8 mouse cellular contexts compared by ENCODE assay signal in genomic region chr6:148001071-148001470, GRCm38 (mm10). TPM values are rescaled to one million over a fixed set of nuclear protein-coding genes. Genes with fewer than 3 reads are reported as not detected.
DNase-seq lines count a peak whose midpoint lies in the region; ATAC-seq and TF ChIP-seq lines count a peak whose summit lies in the region.
"Had no signal": no experiment of that assay in that cellular context is flagged by ENCODE, and none has a peak within 500 bp of the region (broad histone marks: within the 10 kb centered on the region; RNA-seq: fewer than 3 reads in every experiment).

No protein-coding gene starts in this region.

- peak; percentile 71 for TF ChIP-seq CTCF in left cerebral cortex, adult 2 months (IDR thresholded peaks at IDR 0.05)

- 0 out of 2 replicates have a peak, but pooled peaks have one; percentile 52 for ATAC-seq in embryonic facial prominence, embryonic 11.5 days (replicated peaks; ENCODE audit: insufficient number of reproducible peaks, low FRiP score, low TSS enrichment, low read depth)
- peak; percentile 66; the same call in 1 of the 2 replicates for ATAC-seq in midbrain, embryonic 13.5 days
- ATAC-seq in erythroid progenitor cell, adult 5-6 weeks (replicated peaks; ENCODE audit: low FRiP score, poor library complexity, severe bottlenecking): no peak

- 44% methylated on average over 3 of the region's 3 CpGs for WGBS in embryonic facial prominence, embryonic 11.5 days
- 55% methylated on average over 3 of the region's 3 CpGs for WGBS in midbrain, embryonic 13.5 days

- no peak overlapping the region for H3K9ac ChIP-seq in embryonic facial prominence, embryonic 11.5 days (replicated peaks; ENCODE audit: low read length)
- H3K9ac ChIP-seq in midbrain, embryonic 13.5 days (replicated peaks): no peak overlapping the region
- H3K9ac ChIP-seq: stomach, embryonic 15.5 days had no signal

- H3K27me3 ChIP-seq in embryonic facial prominence, embryonic 11.5 days (ENCODE audit: control insufficient read depth, insufficient read depth, low read length): no peaks in the 10 kb centered on the region
- H3K27me3 ChIP-seq in midbrain, embryonic 13.5 days: no peaks in the 10 kb centered on the region
- H3K27me3 ChIP-seq: stomach, embryonic 15.5 days had no signal

- intact Hi-C loops in left cerebral cortex, adult 2 months (cut with DNase I): loop anchor here (1.0 kb wide), 1 partner anchor 135 kb away; no protein-coding TSS in a partner anchor

- H3K4me3 ChIP-seq in left cerebral cortex, adult 2 months: no peak overlapping the region
- H3K4me3 ChIP-seq in embryonic facial prominence, embryonic 11.5 days (ENCODE audit: low read depth, low read length): no peak overlapping the region
- no peak overlapping the region for H3K4me3 ChIP-seq in midbrain, embryonic 13.5 days (replicated peaks)
- H3K4me3 ChIP-seq: stomach, embryonic 15.5 days had no signal

- DNase-seq in left cerebral cortex, adult 2 months (ENCODE audit: extremely low spot score in 1 of 2, low spot score in 2 of 2): no peak
- no peak for DNase-seq in left cerebral cortex, adult 18-20 months (ENCODE audit: low spot score in 2 of 2)
- DNase-seq in WW6 (ENCODE audit: low read depth, low spot score): peak; percentile 20
- peak; percentile 65 for DNase-seq in embryonic facial prominence, embryonic 11.5 days (ENCODE audit: low spot score)
- DNase-seq in thymus, postnatal 0 days (ENCODE audit: low spot score): no peak

- H3K9me3 ChIP-seq in embryonic facial prominence, embryonic 11.5 days (replicated peaks; ENCODE audit: control insufficient read depth, low read length): no peaks in the 10 kb centered on the region
- H3K9me3 ChIP-seq in midbrain, embryonic 13.5 days: no peaks in the 10 kb centered on the region
- H3K9me3 ChIP-seq: stomach, embryonic 15.5 days had no signal

- no peaks in the 10 kb centered on the region for H3K36me3 ChIP-seq in embryonic facial prominence, embryonic 11.5 days (replicated peaks; ENCODE audit: control insufficient read depth, insufficient read depth, low read depth, low read length)
- no peaks in the 10 kb centered on the region for H3K36me3 ChIP-seq in midbrain, embryonic 13.5 days
- H3K36me3 ChIP-seq: stomach, embryonic 15.5 days had no signal

- H3K27ac ChIP-seq in left cerebral cortex, adult 2 months: no peak overlapping the region
- H3K27ac ChIP-seq in embryonic facial prominence, embryonic 11.5 days (replicated peaks; ENCODE audit: low read depth, low read length): no peak overlapping the region
- H3K27ac ChIP-seq in midbrain, embryonic 13.5 days: no peak overlapping the region
- H3K27ac ChIP-seq: stomach, embryonic 15.5 days had no signal

- no peak overlapping the region for H3K4me2 ChIP-seq in embryonic facial prominence, embryonic 11.5 days (ENCODE audit: low read depth, low read length)
- H3K4me2 ChIP-seq in midbrain, embryonic 13.5 days (replicated peaks): no peak overlapping the region
- H3K4me2 ChIP-seq: stomach, embryonic 15.5 days had no signal

- no peaks in the 10 kb centered on the region for H3K4me1 ChIP-seq in embryonic facial prominence, embryonic 11.5 days (ENCODE audit: control insufficient read depth, insufficient read depth, low read length)
- H3K4me1 ChIP-seq in midbrain, embryonic 13.5 days (replicated peaks): no peaks in the 10 kb centered on the region
- H3K4me1 ChIP-seq: stomach, embryonic 15.5 days had no signal

RNA-seq across cellular contexts. Expression of gene Far2, which starts 46.0 kb away (rescaled TPM):
- 10 to 100 TPM; 18.1 to 19.7 TPM for total RNA-seq in left cerebral cortex, adult 2 months (2021)
- 10 to 100 TPM; 19.4 to 20.1 TPM for total RNA-seq in left cerebral cortex, adult 18-20 months (2021)
- polyA plus RNA-seq in embryonic facial prominence, embryonic 11.5 days (2014; fragmentation: Nextera tagmentation; extraction: Ambion mirVana): 2.0 and 2.4 TPM in 2 replicates
- polyA plus RNA-seq in midbrain, embryonic 13.5 days (2015; fragmentation: Nextera tagmentation; extraction: Ambion mirVana): 8.0 and 9.1 TPM in 2 replicates
- total RNA-seq in erythroid progenitor cell, adult 5-6 weeks (2015; ENCODE audit: low replicate concordance): 7.9 and 10.1 TPM in 2 replicates
- total RNA-seq in erythroid progenitor cell, adult 5-6 weeks (2017; ENCODE audit: low replicate concordance): 2.8 and 5.3 TPM in 2 replicates
- 0.75 and 1.5 TPM in 2 replicates for polyA plus RNA-seq in thymus, postnatal 0 days (2015; fragmentation: Nextera tagmentation; extraction: Ambion mirVana)

Comparison
In these comparisons a context has a peak if more than half of its experiments do, and no peak if none do; other contexts are left out.
1. DNase-seq: peak in WW6 (single experiment) and embryonic facial prominence, embryonic 11.5 days (single experiment); none in left cerebral cortex, adult 2 months (0 of 2), left cerebral cortex, adult 18-20 months (0 of 2) and thymus, postnatal 0 days (single experiment).